Mouse (Mus musculus) G1E (cell line): Measurements from ENCODE around the gene Axin1.

Experiments used
- CTCF ChIP-seq: IDR thresholded peaks from 2 replicates; pipeline ENCODE4 v1.5.1; 2012; ENCODE audit warnings: low read depth, low read length, inconsistent platforms, mixed read lengths
- GATA1 ChIP-seq: IDR thresholded peaks from 2 replicates; pipeline ENCODE4 v1.6.1; 2012; ENCODE audit warnings: borderline replicate concordance, low read length, inconsistent platforms, mixed read lengths

- no peak for TF ChIP-seq CTCF
- TF ChIP-seq GATA1, result no peak
Observed at GRCm38 (mm10) chr17:26240120-26240790, 101.8 kb downstream of the Axin1 start.
